Mouse (Mus musculus): ENCODE measurements around the gene Hoxa10. TPM values are rescaled to one million over a fixed set of nuclear protein-coding genes. Genes with fewer than 3 reads are reported as not detected.
A peak's percentile ranks its signal among the peaks of the same experiment; 100 is the strongest.

Hoxa10 gene
- polyA plus RNA-seq, 1 experiment from 2014 or later = 0.14 TPM

GRCm38 (mm10) chr6:52262463-52263320 is 22.0 kb upstream of the Hoxa10 start:
- no peak overlapping the region for H3K9ac ChIP-seq
- H3K4me3 ChIP-seq (replicated peaks) = no peak overlapping the region
- H3K27me3 ChIP-seq = peaks cover 98% of the 10 kb centered on the region
- H3K9me3 ChIP-seq (replicated peaks) = no peaks in the 10 kb centered on the region
- ATAC-seq (ENCODE audit: low read depth) = no peak
- H3K36me3 ChIP-seq = no peaks in the 10 kb centered on the region
- H3K27ac ChIP-seq = no peak overlapping the region
- DNase-seq = no peak
- 2% methylated on average over 24 of the region's 24 CpGs for WGBS (ENCODE audit: insufficient replicate concordance)
- H3K4me1 ChIP-seq (replicated peaks) = 0 out of 2 replicates have a peak, but pooled peaks cover 3% of the 10 kb centered on the region
- no peak overlapping the region for H3K4me2 ChIP-seq

DNA sequence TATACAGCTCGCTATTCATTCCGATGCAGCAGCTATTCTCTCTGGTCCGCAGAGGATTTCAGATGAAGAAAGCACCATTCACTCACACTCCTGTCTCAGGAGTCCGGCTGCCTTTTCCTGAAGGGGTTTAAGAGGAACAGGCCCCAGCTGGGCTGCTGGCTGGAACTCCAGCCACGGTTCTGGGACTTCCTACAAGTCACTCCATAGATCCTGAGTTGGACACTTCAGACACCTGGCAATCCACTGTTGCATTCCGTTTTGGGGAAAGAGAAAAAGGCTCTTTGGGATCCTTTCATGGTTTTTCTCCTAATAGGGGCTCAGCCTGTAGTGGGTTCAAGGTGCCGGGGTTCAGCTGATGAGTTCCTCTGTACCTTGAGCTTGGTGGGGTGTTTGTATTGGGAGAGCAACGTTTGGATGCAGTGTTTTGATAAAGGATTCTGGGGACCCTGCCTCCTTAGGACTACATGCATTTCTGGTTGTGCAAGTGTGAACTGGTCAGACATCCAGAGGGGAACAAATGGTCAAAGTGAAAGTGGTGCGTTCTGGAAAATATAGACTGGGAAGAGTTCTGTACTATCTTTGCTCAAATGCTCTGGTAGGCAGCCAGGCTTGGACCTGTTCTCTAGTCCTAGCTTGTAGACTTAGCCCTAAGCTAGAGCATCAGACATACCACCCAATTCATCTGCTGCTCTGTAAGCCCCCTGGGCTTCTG is 21.3 kb upstream of the Hoxa10 start:
- Histone ChIP-seq H3K4me1 (replicated peaks) (0 out of 2 replicates have a peak, but pooled peaks cover 3% of the 10 kb centered on the region), H3K4me2 (no peak overlapping the region), H3K4me3 (replicated peaks) (no peak overlapping the region), H3K9me3 (replicated peaks) (no peaks in the 10 kb centered on the region), H3K27me3 (peaks cover 99% of the 10 kb centered on the region), H3K36me3 (no peaks in the 10 kb centered on the region), H3K27ac (no peak overlapping the region), H3K9ac (no peak overlapping the region)
- no peak for ATAC-seq (ENCODE audit: low read depth)
- WGBS (ENCODE audit: insufficient replicate concordance) = 6% methylated on average over 9 of the region's 9 CpGs
- DNase-seq = no peak

DNA sequence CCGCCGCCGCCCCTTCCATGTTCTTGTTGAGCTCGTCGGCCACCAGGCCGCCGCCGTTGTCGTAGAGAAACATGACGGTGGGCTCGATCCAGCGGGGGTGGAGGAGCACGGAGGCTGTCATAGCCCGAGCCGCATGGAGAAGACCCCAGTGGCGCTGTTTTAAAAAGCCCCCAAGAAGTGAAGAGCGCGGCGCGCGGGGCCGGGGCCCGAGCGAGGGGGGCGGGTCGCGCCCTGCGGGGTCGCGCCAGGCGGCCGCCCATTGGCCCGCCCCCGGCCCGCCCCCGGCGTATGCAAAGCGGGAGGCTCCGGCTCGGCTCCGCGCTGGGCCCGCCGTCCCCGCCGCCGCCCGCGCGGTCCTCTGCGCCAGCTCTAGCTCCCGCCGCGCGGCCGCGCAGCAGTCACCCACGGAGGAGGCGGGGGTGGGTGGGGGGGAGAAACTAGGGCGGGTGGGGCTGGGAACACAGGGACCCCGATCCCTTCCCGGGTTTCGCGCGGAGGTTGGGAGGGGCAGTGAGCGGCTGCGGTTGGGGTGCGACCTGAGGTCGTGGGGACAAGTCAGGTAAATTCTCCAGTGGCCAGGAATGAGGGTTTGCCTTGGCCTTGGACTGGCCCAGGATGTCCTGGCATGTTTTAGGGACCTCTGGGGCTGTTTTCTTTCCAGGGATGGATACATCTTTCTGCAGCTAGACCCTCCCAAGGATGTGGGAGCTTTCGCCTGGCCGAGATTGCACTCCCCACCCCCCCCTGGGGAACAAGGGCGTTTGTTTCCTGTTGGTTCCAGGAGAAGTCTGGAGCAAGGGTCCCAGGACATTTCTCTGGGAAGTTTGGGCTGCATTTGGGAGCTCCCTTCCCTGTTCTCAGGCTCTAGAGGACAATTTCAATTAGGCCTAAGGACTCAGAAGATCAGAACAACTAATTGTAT is 20.3 kb upstream of the Hoxa10 start, which contains the start of gene Hoxa13:
Gene Hoxa13, minus strand, starts transcription at position 227 of the 922 bp plus-strand sequence.
- H3K4me1 ChIP-seq (replicated peaks) = 0 out of 2 replicates have a peak, but pooled peaks cover 3% of the 10 kb centered on the region
- H3K9me3 ChIP-seq (replicated peaks) = no peaks in the 10 kb centered on the region
- peak within 1 kb of the TSS; percentile 52 for H3K4me3 ChIP-seq (replicated peaks)
- H3K27me3 ChIP-seq = peaks cover 98% of the 10 kb centered on the region
- no peak within 1 kb of the TSS for H3K27ac ChIP-seq
- H3K9ac ChIP-seq = no peak within 1 kb of the TSS
- under 1% methylated on average over 49 of the region's 72 CpGs for WGBS (ENCODE audit: insufficient replicate concordance)
- peak within 1 kb of the TSS; percentile 66 for H3K4me2 ChIP-seq
- DNase-seq = no peak
- ATAC-seq (ENCODE audit: low read depth) = no peak
- no peaks in the 10 kb centered on the region for H3K36me3 ChIP-seq

DNA sequence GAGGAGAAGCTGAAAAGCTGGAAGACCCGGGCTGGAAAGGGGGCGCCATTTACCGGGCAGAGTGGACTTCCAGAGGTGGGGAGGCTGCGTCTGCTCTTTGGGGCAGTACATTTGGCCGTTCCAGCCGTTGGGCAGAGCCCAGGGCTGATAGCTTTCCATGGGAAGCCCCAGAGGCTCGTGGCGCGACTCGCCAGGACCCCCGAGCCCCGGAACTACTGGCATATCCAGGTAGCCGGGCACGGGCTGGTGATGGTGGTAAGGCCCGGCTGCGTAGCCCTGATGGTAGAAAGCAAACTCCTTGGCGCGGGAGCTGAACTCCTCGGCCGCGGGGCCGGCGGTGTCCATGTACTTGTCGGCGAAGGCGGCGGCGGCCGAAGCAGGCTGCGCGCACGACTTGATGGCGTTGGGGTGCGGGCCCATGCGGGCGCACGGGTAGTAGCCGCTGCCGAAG is 19.2 kb upstream of the Hoxa10 start:
- Histone ChIP-seq H3K27ac (no peak overlapping the region), H3K9ac (no peak overlapping the region), H3K36me3 (no peaks in the 10 kb centered on the region), H3K4me3 (replicated peaks) (peak overlapping the region; percentile 52; the same call in 1 of the 2 replicates), H3K4me2 (peak overlapping the region; percentile 66), H3K9me3 (replicated peaks) (no peaks in the 10 kb centered on the region), H3K4me1 (replicated peaks) (0 out of 2 replicates have a peak, but pooled peaks cover 3% of the 10 kb centered on the region), H3K27me3 (peaks cover 98% of the 10 kb centered on the region)
- DNase-seq (no peak), ATAC-seq (ENCODE audit: low read depth) (no peak)
- WGBS (ENCODE audit: insufficient replicate concordance) = under 1% methylated on average over 39 of the region's 39 CpGs

DNA sequence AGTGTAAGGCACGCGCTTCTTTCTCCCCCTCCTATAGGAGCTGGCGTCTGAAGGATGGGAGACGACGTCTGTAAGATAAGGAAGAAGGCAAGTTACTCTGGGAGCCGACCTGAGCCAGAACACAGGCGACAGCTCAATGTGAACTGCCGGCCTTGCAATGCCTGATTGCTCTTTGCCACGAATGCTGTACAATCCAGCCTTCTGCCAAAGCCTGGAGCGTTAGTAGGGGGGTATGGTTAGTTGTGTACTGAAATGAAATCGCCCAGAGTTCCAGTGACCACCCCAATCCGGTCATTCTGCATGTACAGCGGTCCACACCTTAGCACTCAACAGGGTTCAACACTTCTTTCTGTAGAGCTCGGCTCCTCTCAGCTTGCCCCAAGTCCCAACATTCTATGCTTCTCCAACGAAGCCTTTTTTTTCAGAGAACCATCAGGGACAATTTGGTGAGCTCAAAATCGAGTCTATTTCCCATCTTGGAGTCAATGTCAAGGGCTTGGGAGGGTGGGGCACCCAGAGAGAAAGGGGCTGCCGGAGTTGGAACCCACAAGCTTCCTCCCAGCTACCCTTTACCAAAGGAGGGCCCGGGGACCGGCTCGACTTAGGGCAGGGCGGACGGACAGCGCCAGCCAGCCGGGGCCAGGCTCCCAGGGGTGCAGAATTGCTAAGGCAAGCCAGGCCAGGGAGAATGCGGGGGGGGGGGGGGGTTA is 18.6 kb upstream of the Hoxa10 start:
- Histone ChIP-seq H3K27ac (no peak overlapping the region), H3K4me2 (no peak overlapping the region), H3K9me3 (replicated peaks) (no peaks in the 10 kb centered on the region), H3K27me3 (peaks cover 98% of the 10 kb centered on the region), H3K4me1 (replicated peaks) (0 out of 2 replicates have a peak, but pooled peaks cover 3% of the 10 kb centered on the region), H3K4me3 (replicated peaks) (no peak overlapping the region), H3K36me3 (no peaks in the 10 kb centered on the region), H3K9ac (no peak overlapping the region)
- ATAC-seq (ENCODE audit: low read depth) (no peak), DNase-seq (no peak)
- WGBS (ENCODE audit: insufficient replicate concordance) = 1% methylated on average over 24 of the region's 25 CpGs

GRCm38 (mm10) chr6:52256956-52257355 is 16.3 kb upstream of the Hoxa10 start:
- Histone ChIP-seq H3K27me3 (peaks cover 98% of the 10 kb centered on the region), H3K4me2 (no peak overlapping the region), H3K9me3 (replicated peaks) (no peaks in the 10 kb centered on the region), H3K9ac (no peak overlapping the region), H3K4me1 (replicated peaks) (0 out of 2 replicates have a peak, but pooled peaks cover 3% of the 10 kb centered on the region), H3K4me3 (replicated peaks) (no peak overlapping the region), H3K36me3 (no peaks in the 10 kb centered on the region), H3K27ac (no peak overlapping the region)
- no peak for DNase-seq
- no peak for ATAC-seq (ENCODE audit: low read depth)
- under 1% methylated on average over 6 of the region's 6 CpGs for whole genome bisulfite sequencing (ENCODE audit: insufficient replicate concordance)

GRCm38 (mm10) chr6:52253511-52254500 is 13.2 kb upstream of the Hoxa10 start:
- Histone ChIP-seq H3K9me3 (replicated peaks) (no peaks in the 10 kb centered on the region), H3K27me3 (peaks cover 98% of the 10 kb centered on the region), H3K36me3 (no peaks in the 10 kb centered on the region), H3K9ac (no peak overlapping the region), H3K4me3 (replicated peaks) (peak overlapping the region; percentile 10; the same call in 1 of the 2 replicates), H3K4me1 (replicated peaks) (no peaks in the 10 kb centered on the region), H3K4me2 (no peak overlapping the region), H3K27ac (no peak overlapping the region)
- ATAC-seq (ENCODE audit: low read depth) = no peak
- DNase-seq = no peak
- 2% methylated on average over 59 of the region's 59 CpGs for WGBS (ENCODE audit: insufficient replicate concordance)

GRCm38 (mm10) chr6:52252775-52253376 is 12.2 kb upstream of the Hoxa10 start:
- Histone ChIP-seq H3K4me2 (no peak overlapping the region), H3K4me1 (replicated peaks) (no peaks in the 10 kb centered on the region), H3K27ac (no peak overlapping the region), H3K9ac (no peak overlapping the region), H3K27me3 (peaks cover 98% of the 10 kb centered on the region), H3K9me3 (replicated peaks) (no peaks in the 10 kb centered on the region), H3K36me3 (no peaks in the 10 kb centered on the region), H3K4me3 (replicated peaks) (0 out of 2 replicates have a peak overlapping the region, but pooled peaks have one; percentile 10)
- DNase-seq = no peak
- ATAC-seq (ENCODE audit: low read depth) = no peak
- WGBS (ENCODE audit: insufficient replicate concordance) = 2% methylated on average over 35 of the region's 35 CpGs

DNA sequence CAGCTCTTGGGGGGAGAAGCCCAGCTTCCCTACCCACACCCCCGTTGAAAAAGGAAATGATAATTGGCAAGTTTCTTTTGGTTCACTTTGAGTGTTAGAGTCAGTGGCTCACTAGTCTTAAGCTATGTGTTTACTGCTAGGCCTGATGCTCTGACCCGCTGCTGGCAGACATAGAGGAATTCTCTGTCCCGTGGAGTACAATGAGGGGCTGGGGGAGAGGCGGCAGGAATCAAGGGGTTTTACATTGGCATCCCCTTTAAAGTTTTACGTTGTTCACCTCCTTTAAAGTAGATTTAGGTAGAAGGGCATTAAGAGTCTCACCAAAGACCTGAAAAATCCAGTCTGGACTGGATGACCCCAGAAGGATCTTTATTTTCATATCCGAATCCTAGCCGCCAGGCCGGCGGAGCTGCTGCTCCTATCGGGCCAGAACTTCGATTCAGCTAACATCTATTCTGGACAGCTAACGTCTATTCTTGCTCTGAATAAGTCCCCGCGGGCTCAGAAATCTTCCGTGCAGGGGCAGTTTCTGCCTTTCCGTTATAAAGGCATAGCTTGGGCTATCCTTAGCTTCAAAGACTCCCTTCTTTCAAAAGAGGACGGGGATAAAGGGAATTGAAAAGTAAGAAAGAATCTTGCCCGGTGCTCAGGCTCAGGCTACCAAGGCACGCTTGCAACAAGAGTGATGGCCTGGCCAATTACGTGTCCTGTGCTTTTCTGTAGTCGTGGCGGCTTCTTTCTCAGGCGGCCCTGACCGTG is 11.5 kb upstream of the Hoxa10 start:
- Histone ChIP-seq H3K4me1 (replicated peaks) (no peaks in the 10 kb centered on the region), H3K9me3 (replicated peaks) (no peaks in the 10 kb centered on the region), H3K4me3 (replicated peaks) (no peak overlapping the region), H3K9ac (no peak overlapping the region), H3K4me2 (no peak overlapping the region), H3K27me3 (peaks cover 99% of the 10 kb centered on the region), H3K27ac (no peak overlapping the region), H3K36me3 (no peaks in the 10 kb centered on the region)
- ATAC-seq (ENCODE audit: low read depth) (no peak), DNase-seq (no peak)
- WGBS (ENCODE audit: insufficient replicate concordance) = 2% methylated on average over 24 of the region's 24 CpGs

Data from liver, embryonic 13.5 days (tissue).